ENCODE assay signal across 8 mouse cellular contexts in the genomic region with DNA sequence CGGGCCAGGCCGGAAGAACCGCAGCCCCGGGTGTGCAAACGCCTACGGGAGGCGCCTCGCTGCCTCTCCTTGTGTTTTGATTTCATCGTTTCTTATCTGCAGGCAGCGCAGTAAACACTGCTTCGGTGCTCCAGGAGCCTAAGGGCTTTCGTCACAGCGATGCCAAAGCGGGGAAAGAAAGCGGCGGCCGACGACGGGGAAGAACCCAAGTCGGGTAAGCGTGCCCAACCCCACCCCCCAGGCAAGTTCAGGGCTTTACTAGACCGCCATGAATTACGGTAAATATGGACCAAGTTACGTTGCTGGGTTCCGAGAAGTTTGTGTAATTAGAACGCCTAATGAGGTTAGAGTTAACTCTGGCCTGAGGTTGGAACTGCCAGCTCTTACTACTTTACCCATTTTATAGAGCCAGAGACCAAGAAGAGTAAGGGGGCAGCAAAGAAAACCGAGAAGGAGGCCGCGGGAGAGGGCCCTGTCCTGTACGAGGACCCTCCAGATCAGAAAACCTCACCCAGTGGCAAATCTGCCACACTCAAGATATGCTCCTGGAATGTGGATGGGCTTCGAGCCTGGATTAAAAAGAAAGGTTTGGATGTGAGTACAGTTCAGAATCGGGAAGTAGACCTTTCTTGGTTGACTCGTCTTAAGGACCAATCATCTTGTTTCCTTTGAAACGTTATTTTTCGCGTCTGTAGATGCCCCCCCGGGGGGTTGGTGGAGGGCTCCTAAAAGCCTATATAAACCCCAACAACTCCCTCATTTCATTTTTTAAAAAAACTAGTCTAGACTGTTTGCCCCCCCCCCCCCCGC. TPM values are rescaled to one million over a fixed set of nuclear protein-coding genes. Genes with fewer than 3 reads are reported as not detected.
DNase-seq lines count a peak whose midpoint lies in the region; ATAC-seq and TF ChIP-seq lines count a peak whose summit lies in the region.

No protein-coding gene starts in this region.

- peak; percentile 91 for DNase-seq in heart, adult 11 months
- DNase-seq in heart, postnatal 14 days = no peak
- no peak for DNase-seq in ES-E14 (ENCODE audit: low read depth, low spot score)
- no peak for DNase-seq in forebrain, embryonic 11.5 days (ENCODE audit: low spot score)
- DNase-seq in limb, embryonic 14.5 days (ENCODE audit: low spot score) = no peak
- DNase-seq in gastrocnemius, postnatal 14 days = no peak
- no peak for DNase-seq in urinary bladder, postnatal 25 days (ENCODE audit: low spot score)

- no peak for TF ChIP-seq POLR2A in limb, embryonic 14.5 days (IDR thresholded peaks at IDR 0.05; ENCODE audit: borderline replicate concordance, extremely low read depth, insufficient read depth, insufficient read length)
- TF ChIP-seq POLR2A in olfactory bulb, adult 2 months (IDR thresholded peaks at IDR 0.05; ENCODE audit: insufficient read depth, low read depth, low read length) = no peak

- intact Hi-C loops in heart, postnatal 14 days (cut with DNase I) = loop anchor here (5.0 kb wide), 2 partner anchors 53 to 118 kb away; a partner anchor contains a TSS
- intact Hi-C loops in gastrocnemius, postnatal 14 days (cut with DNase I; ENCODE audit: low total_unique reads) = no loop called here

- peaks cover 36% of the 10 kb centered on the region for H3K36me3 ChIP-seq in ES-E14 (ENCODE audit: control insufficient read depth, insufficient read depth, low read length, poor library complexity, severe bottlenecking)
- peaks cover 4% of the 10 kb centered on the region; the same call in 1 of the 2 replicates for H3K36me3 ChIP-seq in forebrain, embryonic 11.5 days (ENCODE audit: control insufficient read depth, insufficient read depth, low read length)
- H3K36me3 ChIP-seq in limb, embryonic 14.5 days (ENCODE audit: control insufficient read depth, insufficient read depth, low read length) = peaks cover 36% of the 10 kb centered on the region

- peaks cover 4% of the 10 kb centered on the region in 2 experiments; a peak in 3 of 4 replicates for H3K4me1 ChIP-seq in ES-E14 (ENCODE audit: control insufficient read depth in 2 of 2, insufficient read depth in 2 of 2, low read length in 2 of 2, poor library complexity in 1 of 2)
- H3K4me1 ChIP-seq in forebrain, embryonic 11.5 days (replicated peaks; ENCODE audit: control insufficient read depth, insufficient read depth, low read length) = peaks cover 9% of the 10 kb centered on the region; the same call in 1 of the 2 replicates
- H3K4me1 ChIP-seq in limb, embryonic 14.5 days (ENCODE audit: control insufficient read depth, insufficient read depth, low read length) = peaks cover 10% of the 10 kb centered on the region; the same call in 1 of the 2 replicates
- H3K4me1 ChIP-seq in olfactory bulb, adult 2 months (ENCODE audit: control insufficient read depth, insufficient read depth, low read length) = peaks cover 2% of the 10 kb centered on the region; the same call in 1 of the 2 replicates

- H3K9ac ChIP-seq in ES-E14 (ENCODE audit: insufficient read depth, low read depth, low read length, poor library complexity, severe bottlenecking) = peak overlapping the region; percentile 83
- H3K9ac ChIP-seq in forebrain, embryonic 11.5 days (ENCODE audit: low read length) = peak overlapping the region; percentile 90
- peak overlapping the region; percentile 81 for H3K9ac ChIP-seq in limb, embryonic 14.5 days (ENCODE audit: low read depth, low read length, severe bottlenecking)

- peak overlapping the region; percentile 65 for H3K27ac ChIP-seq in ES-E14 (ENCODE audit: insufficient read depth, low read depth, low read length, poor library complexity, severe bottlenecking)
- peak overlapping the region; percentile 90 for H3K27ac ChIP-seq in forebrain, embryonic 11.5 days (ENCODE audit: low read depth, low read length)
- peak overlapping the region; percentile 93 for H3K27ac ChIP-seq in limb, embryonic 14.5 days (replicated peaks; ENCODE audit: low read depth, low read length)
- H3K27ac ChIP-seq in olfactory bulb, adult 2 months (ENCODE audit: insufficient read depth, low read depth, low read length) = peak overlapping the region; percentile 66

- H3K4me3 ChIP-seq in ES-E14 (ENCODE audit: insufficient read depth in 1 of 2, low read depth in 1 of 2, low read length in 2 of 2, poor library complexity in 1 of 2, severe bottlenecking in 1 of 2) = peak overlapping the region; percentile 72 to 80
- H3K4me3 ChIP-seq in forebrain, embryonic 11.5 days (ENCODE audit: low read depth, low read length) = peak overlapping the region; percentile 80
- peak overlapping the region; percentile 95 for H3K4me3 ChIP-seq in limb, embryonic 14.5 days (replicated peaks; ENCODE audit: low read length)
- H3K4me3 ChIP-seq in olfactory bulb, adult 2 months (ENCODE audit: insufficient read depth, low read depth, low read length) = peak overlapping the region; percentile 93

- in situ Hi-C loops in ES-E14 (cut with MboI; ENCODE audit: low sequenced_read_pairs in 2 of 2, unreplicated experiment in 2 of 2) = no loop called here

- under 1% methylated on average over 38 of the region's 38 CpGs for WGBS in forebrain, embryonic 11.5 days
- 2% methylated on average over 38 of the region's 38 CpGs for WGBS in limb, embryonic 14.5 days
- 1% methylated on average over 38 of the region's 38 CpGs for WGBS in olfactory bulb, adult 2 months

- H3K4me2 ChIP-seq in forebrain, embryonic 11.5 days (ENCODE audit: low read depth, low read length, severe bottlenecking) = peak overlapping the region; percentile 65
- H3K4me2 ChIP-seq in limb, embryonic 14.5 days (replicated peaks; ENCODE audit: low read depth, low read length, severe bottlenecking) = peak overlapping the region; percentile 72

- peak; percentile 42; the same call in 1 of the 2 replicates for ATAC-seq in forebrain, embryonic 11.5 days (replicated peaks; ENCODE audit: low FRiP score)
- ATAC-seq in limb, embryonic 14.5 days (ENCODE audit: low FRiP score, low read depth) = peak; percentile 24

- no peak for TF ChIP-seq CTCF in olfactory bulb, adult 2 months (IDR thresholded peaks at IDR 0.05; ENCODE audit: insufficient read depth, low read depth, low read length)

- no peaks in the 10 kb centered on the region for H3K9me3 ChIP-seq in ES-E14 (ENCODE audit: control insufficient read depth, insufficient read depth, low read depth, low read length)
- H3K9me3 ChIP-seq in forebrain, embryonic 11.5 days (ENCODE audit: control insufficient read depth, low read length) = no peaks in the 10 kb centered on the region
- H3K9me3 ChIP-seq in limb, embryonic 14.5 days (ENCODE audit: control insufficient read depth, low read length) = no peaks in the 10 kb centered on the region

- H3K27me3 ChIP-seq in forebrain, embryonic 11.5 days (ENCODE audit: control insufficient read depth, insufficient read depth, low read length) = no peaks in the 10 kb centered on the region
- H3K27me3 ChIP-seq in limb, embryonic 14.5 days (ENCODE audit: control insufficient read depth, insufficient read depth, low read length) = no peaks in the 10 kb centered on the region

TF ChIP-seq in ES-E14, 5 proteins besides CTCF, POLR2A, EP300 and RAD21 (continues in another document):
- no peak for TF ChIP-seq ZC3H11A (IDR thresholded peaks at IDR 0.05; ENCODE audit: borderline replicate concordance, low read depth, low read length)
- no peak for TF ChIP-seq MAFK (IDR thresholded peaks at IDR 0.05; ENCODE audit: insufficient read depth, low read depth, low read length)

RNA-seq across cellular contexts. Expression of a gene that starts 0.5 kb away (rescaled TPM):
- total RNA-seq in heart, postnatal 14 days (2021) = 10 to 100 TPM; 26.3 to 29.4 TPM
- total RNA-seq in ES-E14 (2012; rRNA removed) = 127 and 205 TPM in 2 replicates
- 399 and 410 TPM in 2 replicates for polyA plus RNA-seq in forebrain, embryonic 11.5 days (2014; fragmentation: Nextera tagmentation; extraction: Ambion mirVana)
- 127 and 143 TPM in 2 replicates for polyA plus RNA-seq in limb, embryonic 14.5 days (2012; rRNA removed)
- 218 and 219 TPM in 2 replicates for polyA plus RNA-seq in limb, embryonic 14.5 days (2014; fragmentation: Nextera tagmentation; extraction: Ambion mirVana)
- not detected in 2 replicates for polyA plus RNA-seq in olfactory bulb, adult 2 months (2012; ENCODE audit: insufficient read depth, insufficient read length, low replicate concordance, missing spikeins)
- 10 to 100 TPM; 32.7 to 33.4 TPM for total RNA-seq in gastrocnemius, postnatal 14 days (2021)

RNA-seq across cellular contexts. Expression of a gene that starts 0.6 kb away (rescaled TPM):
- total RNA-seq in heart, postnatal 14 days (2021) = 10 to 100 TPM; 59.4 to 63.9 TPM
- 19.1 and 34.9 TPM in 2 replicates for total RNA-seq in ES-E14 (2012; rRNA removed)
- polyA plus RNA-seq in forebrain, embryonic 11.5 days (2014; fragmentation: Nextera tagmentation; extraction: Ambion mirVana) = 158 and 179 TPM in 2 replicates
- polyA plus RNA-seq in limb, embryonic 14.5 days (2012; rRNA removed) = 116 and 137 TPM in 2 replicates
- 163 and 164 TPM in 2 replicates for polyA plus RNA-seq in limb, embryonic 14.5 days (2014; fragmentation: Nextera tagmentation; extraction: Ambion mirVana)
- not detected in 2 replicates for polyA plus RNA-seq in olfactory bulb, adult 2 months (2012; ENCODE audit: insufficient read depth, insufficient read length, low replicate concordance, missing spikeins)
- total RNA-seq in gastrocnemius, postnatal 14 days (2021) = 10 to 100 TPM; 40.0 to 42.1 TPM

RNA-seq across cellular contexts. Expression of a gene that starts 5.3 kb away (rescaled TPM):
- total RNA-seq in heart, postnatal 14 days (2021) = 10 to 100 TPM; 19.2 to 21.8 TPM
- total RNA-seq in ES-E14 (2012; rRNA removed) = 19.4 and 42.3 TPM in 2 replicates
- 54.4 and 67.3 TPM in 2 replicates for polyA plus RNA-seq in forebrain, embryonic 11.5 days (2014; fragmentation: Nextera tagmentation; extraction: Ambion mirVana)
- 82.3 and 122 TPM in 2 replicates for polyA plus RNA-seq in limb, embryonic 14.5 days (2012; rRNA removed)
- 50.3 and 54.0 TPM in 2 replicates for polyA plus RNA-seq in limb, embryonic 14.5 days (2014; fragmentation: Nextera tagmentation; extraction: Ambion mirVana)
- polyA plus RNA-seq in olfactory bulb, adult 2 months (2012; ENCODE audit: insufficient read depth, insufficient read length, low replicate concordance, missing spikeins) = not detected in 2 replicates
- total RNA-seq in gastrocnemius, postnatal 14 days (2021) = 10 to 100 TPM; 12.6 to 16.4 TPM

RNA-seq across cellular contexts. Expression of a gene that starts 5.6 kb away (rescaled TPM):
- total RNA-seq in heart, postnatal 14 days (2021) = 10 to 100 TPM; 15.6 to 17.3 TPM
- total RNA-seq in ES-E14 (2012; rRNA removed) = 74.8 and 115 TPM in 2 replicates
- polyA plus RNA-seq in forebrain, embryonic 11.5 days (2014; fragmentation: Nextera tagmentation; extraction: Ambion mirVana) = 64.9 and 69.6 TPM in 2 replicates
- polyA plus RNA-seq in limb, embryonic 14.5 days (2012; rRNA removed) = 37.7 and 42.1 TPM in 2 replicates
- 52.4 and 52.6 TPM in 2 replicates for polyA plus RNA-seq in limb, embryonic 14.5 days (2014; fragmentation: Nextera tagmentation; extraction: Ambion mirVana)
- polyA plus RNA-seq in olfactory bulb, adult 2 months (2012; ENCODE audit: insufficient read depth, insufficient read length, low replicate concordance, missing spikeins) = not detected in 2 replicates
- total RNA-seq in gastrocnemius, postnatal 14 days (2021) = 1 to 10 TPM; 4.6 to 6.8 TPM

RNA-seq across cellular contexts. Expression of a gene that starts 19.0 kb away (rescaled TPM):
- 10 to 100 TPM; 11.1 to 13.0 TPM for total RNA-seq in heart, postnatal 14 days (2021)
- 25.4 and 26.2 TPM in 2 replicates for total RNA-seq in ES-E14 (2012; rRNA removed)
- polyA plus RNA-seq in forebrain, embryonic 11.5 days (2014; fragmentation: Nextera tagmentation; extraction: Ambion mirVana) = not detected in 2 replicates
- 42.1 and 42.8 TPM in 2 replicates for polyA plus RNA-seq in limb, embryonic 14.5 days (2012; rRNA removed)
- not detected in 2 replicates for polyA plus RNA-seq in limb, embryonic 14.5 days (2014; fragmentation: Nextera tagmentation; extraction: Ambion mirVana)
- not detected in 2 replicates for polyA plus RNA-seq in olfactory bulb, adult 2 months (2012; ENCODE audit: insufficient read depth, insufficient read length, low replicate concordance, missing spikeins)
- total RNA-seq in gastrocnemius, postnatal 14 days (2021) = 1 to 10 TPM; 4.6 to 6.6 TPM
